Mouse (Mus musculus) heart, adult 2 months (tissue): ENCODE measurements around the gene Slco3a1.

Source experiments
- CTCF ChIP-seq: fragments of 200-600 bp; IDR thresholded peaks from 2 replicates; pipeline ENCODE4 v1.8.1; 2022; ENCODE audit warnings: antibody characterized with exemption, mild to moderate bottlenecking, moderate library complexity
- EP300 ChIP-seq: fragments of 200-500 bp; IDR thresholded peaks from 2 replicates; pipeline ENCODE4 v1.6.1; 2011; ENCODE audit warnings: low read depth, low read length, control low read depth; ENCODE audit not compliant: insufficient read depth

DNA sequence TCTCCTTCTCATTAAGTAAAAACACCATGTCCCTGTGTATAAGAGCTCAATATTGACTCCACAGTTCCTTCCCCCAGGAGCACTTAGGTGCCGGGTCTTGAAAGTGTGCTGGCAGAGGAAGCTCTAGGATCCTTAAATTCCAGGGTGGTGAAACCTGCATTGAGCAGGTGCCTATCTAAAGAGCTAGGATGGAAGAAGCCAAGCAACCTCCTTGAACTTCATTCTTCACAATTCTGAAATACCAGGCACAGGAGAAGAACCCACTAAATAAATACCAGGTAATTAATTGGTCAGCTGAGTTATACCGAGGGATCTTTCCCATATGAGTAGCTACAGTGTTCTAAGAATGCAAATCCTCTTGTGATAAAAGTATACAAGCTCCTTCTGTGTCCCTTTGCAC is 117.9 kb downstream of the Slco3a1 start:
- TF ChIP-seq CTCF = no peak
- no peak for TF ChIP-seq EP300
